Mouse (Mus musculus) cerebellum, adult 11-12 months (tissue): ENCODE data around the gene Olfr437.
"Not testable (repeated sequence)": the region's sequence is repeated elsewhere in the genome, so short reads cannot be mapped to it uniquely, and the experiment has no call there.

ENCODE experiments used
- DNase-seq: peaks from one replicate; pipeline ENCODE4 v3.0.0; 2022

The Olfr437 gene

GRCm38 (mm10) chr6:43162982-43163381 is at the start of gene Olfr437:
Gene Olfr437, plus strand, starts transcription at chr6:43163282.
- no peak for DNase-seq

- DNase-seq, result not testable (repeated sequence)
These were observed 16.8 kb upstream of the Olfr437 start, which contains the start of gene Olfr237-ps1 for GRCm38 (mm10) chr6:43146267-43146666. Gene Olfr237-ps1, plus strand, starts transcription at chr6:43146567.

DNA sequence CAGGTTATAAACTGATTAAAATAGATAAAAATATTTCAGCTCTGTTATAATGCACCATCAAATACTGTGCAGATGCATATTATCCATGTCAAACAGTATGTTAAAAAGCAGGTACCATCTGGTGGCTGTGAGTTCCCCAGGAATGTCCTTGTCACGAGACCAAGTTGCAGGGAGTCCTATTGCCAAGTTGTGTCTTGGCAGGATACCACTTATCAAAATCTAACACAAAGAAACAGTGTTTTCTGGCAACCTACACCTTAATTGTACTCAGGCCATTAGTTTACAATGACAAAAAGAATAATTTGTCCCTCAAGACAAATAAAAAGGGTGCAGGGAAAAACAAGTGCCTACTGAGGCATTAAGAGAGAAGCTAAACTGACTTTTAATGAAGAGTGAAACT is 3.6 kb upstream of the Olfr437 start:
- DNase-seq, result peak; percentile 23

- peak; percentile 22 for DNase-seq
These were observed 4.2 kb downstream of the Olfr437 start for GRCm38 (mm10) chr6:43167246-43167645.

DNA sequence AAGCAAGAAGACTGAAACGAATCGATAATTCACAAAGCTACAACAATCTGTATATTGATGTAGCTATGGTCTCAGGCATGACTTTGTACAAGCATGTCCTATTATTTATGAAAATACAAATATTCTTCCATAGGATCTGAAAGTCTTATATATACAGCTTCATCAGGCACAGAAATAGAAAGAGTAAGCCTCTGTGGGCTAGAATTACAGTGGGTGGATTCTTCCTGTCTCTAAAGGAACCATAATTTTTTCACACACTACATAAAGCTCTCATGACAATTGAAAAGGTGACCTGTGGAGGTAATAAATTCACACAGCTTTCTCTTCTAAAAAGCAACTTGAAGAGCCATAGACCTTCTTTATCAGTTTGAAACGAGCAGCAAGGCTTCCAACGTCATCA is 8.8 kb downstream of the Olfr437 start, which contains the start of gene Olfr13:
Gene Olfr13, plus strand, starts transcription at position 301 of the 400 bp plus-strand sequence.
- DNase-seq, result no peak

GRCm38 (mm10) chr6:43178129-43178528 is 15.0 kb downstream of the Olfr437 start:
- no peak for DNase-seq

GRCm38 (mm10) chr6:43178584-43179501 is 15.8 kb downstream of the Olfr437 start:
- DNase-seq, result no peak

DNA sequence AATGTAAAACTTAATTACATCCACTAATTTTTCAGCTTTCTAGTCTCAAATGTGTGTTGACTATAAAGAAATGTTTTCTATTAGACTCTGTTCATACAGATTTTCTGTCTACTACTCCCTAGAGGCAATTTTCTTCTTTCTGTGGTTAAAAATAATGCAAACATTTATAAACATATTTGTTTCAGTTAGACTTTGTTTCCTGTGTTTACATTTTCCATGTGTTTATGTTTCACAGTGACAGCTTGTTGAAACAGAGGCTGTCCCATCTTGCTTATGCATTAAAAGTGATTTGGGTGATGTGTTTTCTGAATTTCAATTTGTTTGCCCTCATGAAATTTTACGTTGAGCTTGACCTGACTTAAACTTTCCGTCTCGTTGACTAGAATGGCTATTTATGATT is 27.9 kb downstream of the Olfr437 start:
- no peak for DNase-seq

DNA sequence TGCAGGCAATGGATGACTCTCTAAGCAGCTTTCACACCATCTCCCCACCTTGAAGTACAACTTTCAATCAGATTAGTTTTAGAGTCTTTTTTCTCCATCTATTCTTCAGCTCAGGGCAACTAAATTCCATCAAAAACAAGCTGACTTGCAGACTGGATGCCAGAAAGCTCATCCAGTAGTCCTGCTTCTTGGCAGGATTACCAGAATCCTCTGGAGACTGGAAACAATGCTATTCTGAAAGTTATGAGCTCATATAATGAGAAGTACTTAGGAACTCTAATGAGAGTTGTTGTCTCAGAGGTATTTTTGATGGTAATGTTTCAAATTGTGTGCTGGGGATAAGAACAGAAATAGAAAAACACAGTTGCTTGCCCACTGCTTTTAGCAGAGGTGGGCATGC is 33.7 kb downstream of the Olfr437 start, which contains the start of gene Olfr435:
Gene Olfr435, plus strand, starts transcription at position 366 of the 400 bp plus-strand sequence.
- no peak for DNase-seq

GRCm38 (mm10) chr6:43198094-43198493 is 35.0 kb downstream of the Olfr437 start:
- no peak for DNase-seq

- no peak for DNase-seq
These were observed 39.7 kb downstream of the Olfr437 start for GRCm38 (mm10) chr6:43202786-43203185.

- DNase-seq, result no peak
These were observed 42.3 kb downstream of the Olfr437 start for GRCm38 (mm10) chr6:43205355-43205754.

GRCm38 (mm10) chr6:43212873-43213272 is 49.8 kb downstream of the Olfr437 start, which contains the start of gene Olfr434:
Gene Olfr434, plus strand, starts transcription at chr6:43213021.
- DNase-seq, result not testable (repeated sequence)
